Mouse (Mus musculus) lung, adult 2 months (tissue): ENCODE measurements around the gene Ccdc65. TPM values are rescaled to one million over a fixed set of nuclear protein-coding genes. Genes with fewer than 3 reads are reported as not detected.

Experiments
- DNase-seq: peaks from one replicate; pipeline ENCODE4 v3.0.0; 2022
- H3K4me1 ChIP-seq: fragments of 200-500 bp; 2 replicates; pipeline ENCODE4 v1.6.1; 2011; ENCODE audit warnings: low read length; ENCODE audit not compliant: control insufficient read depth, insufficient read depth
- H3K4me3 ChIP-seq: fragments of 200-500 bp; replicated peaks from 2 replicates; pipeline ENCODE3; 2011; ENCODE audit warnings: low read depth, mild to moderate bottlenecking, control low read depth, low read length; ENCODE audit errors: extremely low read depth
- CTCF ChIP-seq: fragments of 200-500 bp; IDR thresholded peaks from 2 replicates; pipeline ENCODE4 v1.5.1; 2011; ENCODE audit warnings: mild to moderate bottlenecking, low read length, control low read depth; ENCODE audit not compliant: insufficient read depth
- POLR2A ChIP-seq: fragments of 200-500 bp; IDR thresholded peaks from 2 replicates; pipeline ENCODE4 v1.6.1; 2011; ENCODE audit warnings: low read depth, mild to moderate bottlenecking, control low read depth, low read length, borderline replicate concordance; ENCODE audit errors: extremely low read depth
- WGBS: fragments of 180-500 bp; shearing (Covaris S2); methylation state at CpG from one replicate; pipeline ENCODE4 v1.1.7; 2018; 5-methylcytosine and 5-hydroxymethylcytosine counted together
- polyA plus RNA-seq: library from polyadenylated mRNA; depleted of rRNA; stranded (reverse); fragments of >200 nt; gene quantifications from 2 replicates; pipeline ENCODE4 v1.2.3, GENCODE M21; 2012; rRNA removed

Ccdc65 gene
- polyA plus RNA-seq, 1 experiment = 3.6 TPM

DNA sequence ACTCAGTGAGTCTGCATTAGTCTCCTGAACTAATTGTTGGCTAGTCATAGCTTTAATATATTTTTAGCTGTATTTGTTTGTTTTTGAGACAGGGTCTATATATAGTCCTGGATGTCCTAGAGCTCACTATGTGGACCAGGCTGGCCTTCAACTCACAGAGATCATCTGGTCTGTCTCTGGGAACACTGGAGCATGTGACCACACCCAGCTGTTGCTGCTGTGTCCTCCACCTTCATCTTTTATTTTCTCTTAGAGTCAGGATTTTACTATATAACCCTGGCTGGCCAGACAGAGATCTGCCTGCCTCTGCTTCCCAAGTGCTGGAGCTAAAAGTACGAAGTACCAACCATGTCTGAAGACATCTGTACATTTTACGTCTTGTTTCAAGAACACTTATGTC, 41.1 kb downstream of the Ccdc65 start:
- WGBS = 82% methylated on average over 2 of the region's 2 CpGs
- TF ChIP-seq CTCF (no peak), POLR2A (no peak)

GRCm38 (mm10) chr15:98753021-98753423, 45.0 kb downstream of the Ccdc65 start:
- H3K4me1 ChIP-seq = 0 out of 2 replicates have a peak, but pooled peaks cover 2% of the 10 kb centered on the region
- H3K4me3 ChIP-seq = no peak overlapping the region
- WGBS = 61% methylated on average over 8 of the region's 8 CpGs
- DNase-seq = no peak
- TF ChIP-seq CTCF (no peak), POLR2A (no peak)

More for the DNA sequence above, 41.1 kb downstream of the Ccdc65 start:
- Histone ChIP-seq H3K4me1 (peaks cover 11% of the 10 kb centered on the region), H3K4me3 (no peak overlapping the region)
- DNase-seq = no peak

GRCm38 (mm10) chr15:98754125-98754524, 46.1 kb downstream of the Ccdc65 start:
- WGBS = 89% methylated on average over 2 of the region's 2 CpGs
- H3K4me3 ChIP-seq = no peak overlapping the region
- DNase-seq = no peak
- no peak for TF ChIP-seq CTCF
- TF ChIP-seq POLR2A = no peak
- 0 out of 2 replicates have a peak, but pooled peaks cover 2% of the 10 kb centered on the region for H3K4me1 ChIP-seq

DNA sequence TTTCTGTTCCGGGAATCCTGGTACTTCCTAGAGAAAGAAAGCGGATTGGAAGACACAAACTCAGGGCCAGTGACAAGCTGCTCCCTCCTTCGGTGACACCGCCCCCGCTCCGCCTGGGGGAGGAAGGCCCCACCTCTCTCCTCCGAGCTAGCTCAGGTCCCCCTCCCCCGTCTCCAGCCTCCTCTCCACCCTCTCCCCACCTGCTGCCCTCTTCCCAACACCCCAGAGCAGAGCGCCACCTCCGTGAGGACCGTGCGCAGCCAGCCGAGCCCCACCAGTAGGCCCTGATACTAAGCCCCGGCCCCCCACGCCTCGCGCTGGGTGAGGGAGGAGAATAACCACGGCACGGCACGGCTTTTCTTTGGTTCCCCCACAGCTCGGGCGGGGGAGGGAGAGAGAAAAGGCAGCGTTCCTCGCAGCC, 54.2 kb downstream of the Ccdc65 start:
- WGBS = under 1% methylated on average over 24 of the region's 24 CpGs
- 0 out of 2 replicates have a peak, but pooled peaks have one; percentile 21 for TF ChIP-seq POLR2A
- TF ChIP-seq CTCF = no peak
- Histone ChIP-seq H3K4me1 (peaks cover 6% of the 10 kb centered on the region), H3K4me3 (peak overlapping the region; percentile 76)
- peak; percentile 71 for DNase-seq

DNA sequence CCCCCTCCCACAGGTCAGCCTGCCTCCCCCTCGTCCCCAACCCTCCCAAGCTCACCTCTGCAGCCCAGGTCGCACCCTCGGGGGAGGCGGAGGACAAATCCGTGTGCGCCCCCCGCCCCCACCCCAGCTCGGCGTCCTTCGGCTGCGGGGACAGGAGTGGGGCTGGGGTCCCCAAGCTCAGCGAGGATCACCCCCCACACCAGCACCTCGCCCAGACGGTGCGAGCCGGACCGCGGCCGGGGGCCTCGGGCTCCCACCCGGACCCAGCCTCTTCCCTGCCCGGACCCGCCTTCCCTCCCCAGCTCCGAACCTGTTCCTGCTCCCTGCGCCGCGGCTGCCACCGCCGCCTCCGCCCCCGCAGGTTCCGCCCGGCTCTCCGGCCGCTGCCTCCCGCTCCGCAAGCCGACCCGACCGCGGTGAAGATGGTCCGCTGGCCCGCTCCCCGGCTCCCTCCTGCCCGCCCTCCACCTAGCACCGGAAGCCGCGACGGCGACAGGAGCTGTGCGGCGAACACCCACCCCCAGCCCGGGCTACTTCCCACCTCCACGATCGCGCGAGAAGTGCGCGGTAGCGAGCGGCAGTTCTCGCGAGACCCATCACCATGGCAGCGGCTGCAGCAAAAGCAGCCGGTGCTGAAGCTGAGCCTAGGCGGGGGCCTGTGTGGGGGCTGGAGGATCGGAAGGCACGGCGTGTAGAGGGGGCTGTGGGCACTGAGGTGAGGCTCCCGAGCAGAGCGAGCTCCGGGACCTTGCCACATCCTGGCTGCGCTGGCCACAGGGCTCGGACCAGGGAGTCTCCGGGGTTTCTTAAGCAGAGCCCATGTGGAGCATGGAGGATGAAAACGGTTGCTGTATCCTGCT, 54.9 kb downstream of the Ccdc65 start, which contains the start of gene Arf3:
Gene Arf3 (minus strand): TSS at position 545 of the 860 bp plus-strand sequence.
- Histone ChIP-seq H3K4me3 (peak within 1 kb of the TSS; percentile 76), H3K4me1 (peaks cover 6% of the 10 kb centered on the region)
- DNase-seq = peak; percentile 97
- TF ChIP-seq POLR2A = peak; percentile 67
- TF ChIP-seq CTCF = no peak
- under 1% methylated on average over 68 of the region's 76 CpGs for WGBS

GRCm38 (mm10) chr15:98765929-98766328, 57.9 kb downstream of the Ccdc65 start:
- 69% methylated on average over 4 of the region's 4 CpGs for WGBS
- Histone ChIP-seq H3K4me1 (peaks cover 6% of the 10 kb centered on the region), H3K4me3 (no peak overlapping the region)
- TF ChIP-seq POLR2A (no peak), CTCF (no peak)
- DNase-seq = no peak

DNA sequence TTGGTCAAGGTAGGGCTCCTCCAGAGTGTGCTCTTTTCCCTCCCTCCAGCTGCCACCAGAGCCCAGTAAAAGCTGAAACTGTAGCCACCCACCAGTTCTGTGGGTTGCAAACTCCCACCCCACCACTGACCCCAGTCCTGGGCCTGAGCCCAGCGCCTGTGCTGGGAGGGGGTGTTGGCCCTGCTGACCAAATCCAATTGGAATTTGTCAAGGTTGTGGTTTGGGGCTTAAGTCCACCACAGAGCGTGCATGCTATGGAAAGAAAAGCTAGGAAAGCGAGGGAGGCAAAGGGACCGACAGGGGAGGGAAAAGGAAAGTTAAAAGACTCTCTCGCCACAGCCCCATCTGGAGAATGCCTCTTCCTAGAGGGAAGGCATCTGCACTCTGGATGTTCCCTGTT, 60.3 kb downstream of the Ccdc65 start:
- no peak for TF ChIP-seq CTCF
- no peak for TF ChIP-seq POLR2A
- 55% methylated on average over 5 of the region's 5 CpGs for WGBS
- H3K4me1 ChIP-seq = peaks cover 3% of the 10 kb centered on the region
- H3K4me3 ChIP-seq = no peak overlapping the region
- no peak for DNase-seq

DNA sequence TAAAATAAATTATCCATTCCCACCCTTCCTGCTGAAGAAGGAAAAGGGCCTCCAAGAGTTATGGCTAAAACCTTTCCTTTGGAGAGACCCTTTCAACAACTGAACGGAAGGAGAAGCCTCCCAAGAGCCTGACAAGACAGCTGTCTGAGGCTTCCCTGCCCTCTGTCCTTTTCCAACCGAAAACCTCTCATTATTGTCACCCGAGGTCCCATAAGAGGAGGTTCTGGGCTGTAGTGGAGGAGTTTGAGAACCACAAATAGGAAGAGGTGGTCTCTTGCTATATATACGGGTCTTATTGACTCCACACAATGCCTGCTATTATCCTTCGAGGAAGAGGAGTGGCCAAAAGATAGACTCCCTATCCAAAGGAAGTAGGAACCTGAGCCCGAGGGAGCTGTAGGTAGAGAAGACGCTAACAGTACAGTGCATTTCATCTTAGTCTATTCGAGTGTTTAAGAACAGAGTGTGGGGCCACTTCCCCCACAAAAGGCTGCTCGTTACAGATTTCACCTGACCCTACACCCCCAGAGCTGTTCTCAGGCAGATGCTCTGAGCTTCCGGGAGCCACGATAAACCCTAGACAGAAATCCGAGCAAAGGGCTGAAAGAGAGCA, 63.9 kb downstream of the Ccdc65 start:
- TF ChIP-seq POLR2A = no peak
- no peak for TF ChIP-seq CTCF
- 16% methylated on average over 12 of the region's 12 CpGs for WGBS
- Histone ChIP-seq H3K4me1 (peaks cover 3% of the 10 kb centered on the region; the same call in 1 of the 2 replicates), H3K4me3 (peak overlapping the region; percentile 8)
- no peak for DNase-seq

DNA sequence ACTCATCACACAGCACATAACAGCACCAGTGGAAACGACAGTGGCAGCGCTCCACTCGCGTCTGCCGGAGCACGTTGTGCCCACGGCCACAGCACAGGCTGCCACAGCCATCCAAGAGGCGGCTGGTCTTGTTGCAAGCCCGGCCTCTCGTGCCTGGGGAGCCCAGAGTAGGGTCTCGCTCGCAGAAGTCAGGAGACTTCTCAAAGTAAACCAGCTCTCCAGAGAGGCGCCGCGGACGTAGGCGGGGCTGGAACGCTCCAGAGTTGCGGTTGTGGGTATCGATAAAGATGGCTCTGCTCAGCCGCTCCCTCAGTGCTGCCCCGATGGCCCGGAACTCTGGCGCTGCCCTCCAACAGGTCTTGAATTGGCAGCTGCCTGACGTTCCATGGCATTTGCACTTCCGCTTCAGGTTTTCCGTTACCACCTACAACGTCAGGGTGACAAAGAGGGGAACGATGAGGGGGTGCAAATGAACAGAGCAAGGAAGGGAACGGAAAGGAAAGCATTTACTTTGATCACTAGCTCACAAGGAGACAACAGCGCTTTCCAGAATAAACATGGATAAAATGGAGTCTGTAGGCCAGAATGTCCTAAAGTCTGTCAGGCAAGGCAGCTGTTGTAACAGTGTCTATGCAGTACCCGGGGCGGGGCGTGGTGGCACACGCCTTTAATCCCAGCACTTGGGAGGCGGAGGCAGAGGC, 64.7 kb downstream of the Ccdc65 start:
- 8% methylated on average over 36 of the region's 36 CpGs for WGBS
- peak; percentile 23 for DNase-seq
- H3K4me3 ChIP-seq = peak overlapping the region; percentile 55
- TF ChIP-seq CTCF (no peak), POLR2A (no peak)
- H3K4me1 ChIP-seq = peaks cover 3% of the 10 kb centered on the region; the same call in 1 of the 2 replicates

Other genes with a start within 250 kb of the Ccdc65 start
- 0.03 and 0.05 TPM in 2 replicates for gene OR5BS1P, start 238.3 kb upstream of the Ccdc65 start, polyA plus RNA-seq
- gene Lalba, start 225.5 kb upstream of the Ccdc65 start, polyA plus RNA-seq = 0.39 TPM in 1 of 2 replicates, not detected in the other
- 0.12 and 0.13 TPM in 2 replicates for gene Olfr279, start 215.8 kb upstream of the Ccdc65 start, polyA plus RNA-seq
- gene Kansl2, start 173.9 kb upstream of the Ccdc65 start, polyA plus RNA-seq = 26.7 and 32.1 TPM in 2 replicates
- 10.4 and 13.0 TPM in 2 replicates for gene Ccnt1, start 137.3 kb upstream of the Ccdc65 start, polyA plus RNA-seq
- not detected in 2 replicates for gene 4930415O20Rik, start 137.2 kb upstream of the Ccdc65 start, polyA plus RNA-seq
- gene Adcy6, start 98.1 kb upstream of the Ccdc65 start, polyA plus RNA-seq = 52.3 and 62.8 TPM in 2 replicates
- 34.1 and 37.1 TPM in 2 replicates for gene Cacnb3, start 77.4 kb upstream of the Ccdc65 start, polyA plus RNA-seq
- gene Ddx23, start 45.3 kb upstream of the Ccdc65 start, polyA plus RNA-seq = 28.4 and 38.9 TPM in 2 replicates
- 19.6 and 23.6 TPM in 2 replicates for gene Rnd1, start 30.7 kb upstream of the Ccdc65 start, polyA plus RNA-seq
- gene Fkbp11, start 20.0 kb downstream of the Ccdc65 start, polyA plus RNA-seq = 11.1 and 12.5 TPM in 2 replicates
- gene Arf3, start 55.0 kb downstream of the Ccdc65 start, polyA plus RNA-seq = 110 and 166 TPM in 2 replicates
- gene Wnt10b, start 69.9 kb downstream of the Ccdc65 start, polyA plus RNA-seq = 21.8 and 37.4 TPM in 2 replicates
- gene Wnt1, start 81.7 kb downstream of the Ccdc65 start, polyA plus RNA-seq = not detected in 2 replicates
- 0.21 and 0.31 TPM in 2 replicates for gene Ddn, start 101.3 kb downstream of the Ccdc65 start, polyA plus RNA-seq
- 51.0 and 62.8 TPM in 2 replicates for gene Prkag1, start 123.3 kb downstream of the Ccdc65 start, polyA plus RNA-seq
- gene Kmt2d, start 163.0 kb downstream of the Ccdc65 start, polyA plus RNA-seq = 24.7 and 36.0 TPM in 2 replicates
- gene Rhebl1, start 186.3 kb downstream of the Ccdc65 start, polyA plus RNA-seq = 5.4 and 5.6 TPM in 2 replicates
- gene Dhh, start 190.3 kb downstream of the Ccdc65 start, polyA plus RNA-seq = 2.5 and 2.8 TPM in 2 replicates
- gene Lmbr1l, start 210.0 kb downstream of the Ccdc65 start, polyA plus RNA-seq = 56.0 and 72.1 TPM in 2 replicates
- 1,081 and 1,265 TPM in 2 replicates for gene Tuba1b, start 226.4 kb downstream of the Ccdc65 start, polyA plus RNA-seq
- gene Gm49450, start 245.3 kb downstream of the Ccdc65 start, polyA plus RNA-seq = 0.17 and 298 TPM in 2 replicates
- 617 and 959 TPM in 2 replicates for gene Tuba1a, start 245.5 kb downstream of the Ccdc65 start, polyA plus RNA-seq